Mouse (Mus musculus) mature B cell (primary cell): ENCODE results near the gene Brd3os.

ENCODE experiments used
- in situ Hi-C: fragments of 300-500 bp; cut with MboI; formaldehyde crosslinking; loops from 2 replicates; pipeline ENCODE4 v1.14.3; 2019

Gene Brd3os

GRCm38 (mm10) chr2:27421293-27422068 is 20.6 kb upstream of the Brd3os start:
- in situ Hi-C loops: no loop called here

DNA sequence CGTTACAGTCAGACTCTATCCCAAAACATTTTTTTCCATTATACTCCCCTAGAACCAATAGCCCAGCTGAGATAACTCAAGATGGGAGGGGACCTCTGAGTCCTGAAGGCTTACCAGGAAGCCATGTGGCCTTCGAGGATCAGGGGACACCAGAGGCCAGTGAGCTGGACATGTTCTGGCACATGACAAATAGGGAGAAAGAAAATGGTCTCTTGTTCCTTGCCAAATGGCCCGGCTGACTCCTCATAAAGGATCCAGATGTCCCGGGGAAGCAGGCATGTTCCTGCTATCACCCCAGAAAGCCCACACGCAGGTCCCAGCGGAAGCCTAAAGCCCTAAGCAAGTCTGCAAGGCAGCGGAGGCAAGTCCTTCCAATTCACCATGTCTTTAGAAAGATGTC is 18.5 kb upstream of the Brd3os start:
- in situ Hi-C loops: no loop called here

DNA sequence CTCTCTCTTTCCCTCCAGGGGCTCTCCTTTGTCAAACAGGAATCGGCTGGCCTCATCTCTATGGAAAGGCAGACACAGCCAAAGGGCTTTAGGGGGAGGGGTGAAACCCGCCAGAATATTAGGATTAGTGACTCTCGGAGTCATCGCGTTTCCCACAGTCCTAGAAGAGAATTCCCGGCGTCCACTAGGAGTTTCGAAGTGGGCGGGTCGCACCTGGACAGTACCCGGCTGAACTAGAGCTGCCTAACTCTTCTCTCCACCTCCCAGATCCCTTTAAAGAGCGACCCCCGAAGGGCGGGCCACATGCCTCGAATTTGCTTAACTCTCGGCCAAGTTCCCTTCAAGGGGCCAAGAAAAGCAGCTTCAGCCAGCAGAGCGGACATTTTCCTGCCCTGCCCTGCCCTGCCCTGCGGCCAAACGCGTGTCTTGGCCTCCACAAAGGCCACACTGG is 16.9 kb upstream of the Brd3os start:
- in situ Hi-C loops: loop anchor here (5.0 kb wide), 1 partner anchor 138 kb away; no protein-coding TSS in a partner anchor

DNA sequence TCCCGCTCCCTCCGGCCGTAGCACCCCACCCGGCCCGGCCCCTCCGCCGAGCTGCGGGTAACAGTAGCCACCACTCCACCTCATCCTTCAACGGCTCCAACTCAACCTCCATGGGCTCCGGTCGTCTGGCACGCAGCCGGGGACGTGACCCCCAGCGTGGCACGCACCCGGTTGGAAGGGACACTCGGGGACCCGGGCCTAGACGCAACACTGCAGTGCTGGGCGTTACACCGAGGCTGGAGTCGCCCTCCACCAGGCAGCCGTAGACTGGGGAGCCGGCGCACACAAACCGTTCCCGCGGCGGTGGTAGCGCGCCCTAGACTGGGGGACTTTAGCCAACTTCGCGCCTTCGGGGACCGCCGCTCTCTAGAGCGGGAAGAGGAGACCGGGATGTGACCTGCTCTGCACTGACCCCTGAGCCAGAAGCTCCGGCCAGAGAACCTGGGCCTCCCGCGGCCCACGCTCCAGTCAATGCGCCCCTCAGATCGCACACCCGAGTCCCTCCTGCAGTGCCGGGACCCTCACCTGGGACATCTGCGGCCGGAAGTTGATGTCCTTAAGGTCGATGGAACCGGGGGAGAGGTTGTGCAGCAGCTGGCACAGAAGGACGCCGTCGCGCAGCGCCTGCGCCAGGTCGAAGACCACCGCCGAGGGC is 16.2 kb upstream of the Brd3os start:
- in situ Hi-C loops: loop anchor here (5.0 kb wide), 1 partner anchor 139 kb away; no protein-coding TSS in a partner anchor

DNA sequence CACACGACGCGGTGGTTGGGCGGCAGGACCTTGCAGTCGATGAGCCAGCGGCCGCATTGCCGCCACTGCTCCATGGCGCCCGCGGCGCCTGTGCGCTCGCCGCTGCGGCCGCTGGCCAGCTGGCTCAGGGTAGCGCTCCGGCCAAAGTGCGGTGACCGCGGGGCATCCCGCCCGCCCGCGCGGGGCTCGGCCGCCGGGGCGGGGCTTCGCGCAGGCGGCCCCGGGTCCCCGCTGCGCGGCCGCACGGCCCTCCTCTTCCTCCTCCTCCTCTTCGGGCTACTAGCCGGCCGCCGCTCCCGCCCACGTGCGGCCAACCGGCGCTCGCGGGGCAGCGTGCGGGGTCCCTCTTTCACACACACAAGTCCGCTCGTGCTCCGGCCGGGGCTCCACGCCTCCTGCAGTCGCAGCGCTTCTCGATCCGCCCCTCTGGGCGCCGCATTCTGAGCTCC is 15.7 kb upstream of the Brd3os start:
- in situ Hi-C loops: loop anchor here (5.0 kb wide), 1 partner anchor 139 kb away; no protein-coding TSS in a partner anchor

DNA sequence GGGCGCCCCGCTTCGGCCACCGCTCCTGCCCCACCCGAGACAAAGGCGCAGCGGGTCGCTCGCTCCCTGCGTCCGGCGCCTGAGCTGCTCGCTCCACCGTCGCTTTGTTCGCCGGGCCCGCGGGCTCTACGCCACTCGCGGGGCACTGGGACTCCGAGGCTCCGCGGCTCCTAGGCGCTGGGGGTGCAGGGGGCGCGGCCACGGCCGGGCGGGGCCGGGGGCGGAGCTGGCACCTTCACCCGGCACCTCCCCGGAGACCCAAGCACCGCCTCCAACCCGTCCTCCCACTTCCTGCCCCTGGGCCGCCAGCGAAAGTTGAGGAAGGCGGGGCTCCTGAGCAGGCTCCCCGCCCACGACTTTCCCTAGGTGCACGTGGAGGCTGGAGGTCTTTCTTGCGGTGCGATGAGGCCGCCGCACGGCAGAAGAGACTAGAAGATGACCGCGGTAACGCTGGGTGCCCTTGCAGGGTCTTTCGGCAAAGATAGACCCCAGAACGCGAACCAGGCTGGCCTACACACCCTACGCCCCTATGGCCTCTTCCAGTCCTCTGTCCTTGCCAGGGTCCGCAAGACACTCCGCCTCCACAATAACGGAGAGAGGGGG is 15.2 kb upstream of the Brd3os start, which contains the start of gene Vav2:
Gene Vav2, minus strand, starts transcription at position 179 of the 603 bp plus-strand sequence.
- in situ Hi-C loops: loop anchor here (5.0 kb wide), 1 partner anchor 140 kb away; no protein-coding TSS in a partner anchor

- in situ Hi-C loops: loop anchor here (5.0 kb wide), 1 partner anchor 141 kb away; no protein-coding TSS in a partner anchor
These were observed 14.1 kb upstream of the Brd3os start for GRCm38 (mm10) chr2:27428071-27428470.

DNA sequence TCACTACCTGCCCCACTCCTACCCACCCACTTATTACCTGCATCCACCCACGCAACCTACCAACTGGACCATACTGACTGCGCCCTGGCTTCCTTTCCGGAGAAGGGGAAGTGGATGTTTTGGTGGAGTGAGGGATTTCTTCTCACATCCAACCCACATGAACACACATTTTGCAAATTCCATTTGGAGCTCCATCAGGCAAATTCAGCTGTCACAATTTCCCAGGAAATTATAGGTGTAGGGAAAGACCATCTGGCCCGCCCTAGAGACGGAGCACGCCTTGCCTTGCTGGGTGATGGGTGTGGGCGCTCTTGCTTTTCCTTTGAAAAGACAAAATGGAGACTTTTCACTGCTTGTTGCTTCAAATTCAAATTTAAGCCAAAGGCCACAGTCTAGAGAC is 11.5 kb upstream of the Brd3os start:
- in situ Hi-C loops: no loop called here

DNA sequence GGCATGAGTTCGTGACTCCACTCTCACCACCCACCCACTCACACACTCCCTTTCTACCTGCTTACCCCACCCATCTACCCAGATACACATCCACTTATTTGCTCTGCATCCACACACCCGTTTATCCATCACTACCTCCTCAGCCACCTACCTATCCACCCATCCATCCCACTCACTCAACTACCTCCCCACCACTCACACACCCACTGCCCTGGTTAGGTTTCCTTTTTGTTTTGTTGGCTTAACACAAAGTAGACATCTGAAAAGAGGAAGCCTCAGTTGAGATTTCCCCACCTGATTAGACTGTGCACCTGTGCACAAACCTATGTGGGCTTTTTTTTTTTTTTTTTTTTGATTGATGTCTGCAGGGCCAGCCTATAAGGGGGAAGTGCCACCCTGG is 9.5 kb upstream of the Brd3os start:
- in situ Hi-C loops: no loop called here

DNA sequence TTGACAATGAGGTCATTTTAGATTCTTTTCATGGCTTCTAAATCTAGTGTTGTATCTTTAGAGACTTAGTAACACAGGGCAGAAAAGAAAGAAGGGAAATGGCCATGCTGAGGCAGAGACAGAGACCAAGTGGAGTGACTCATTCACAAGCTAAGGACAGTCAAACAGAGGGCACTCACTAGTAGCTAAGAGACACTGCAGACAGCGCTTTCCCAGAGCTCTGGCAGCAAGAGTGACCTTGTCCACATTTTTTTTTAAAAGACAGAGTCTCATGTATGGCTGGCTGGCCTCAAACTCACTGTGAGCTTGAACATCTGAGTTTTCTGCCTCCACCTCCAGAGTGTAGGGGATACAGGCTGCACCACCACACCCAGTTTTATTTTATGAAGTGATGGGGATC is 4.2 kb upstream of the Brd3os start:
- in situ Hi-C loops: no loop called here

DNA sequence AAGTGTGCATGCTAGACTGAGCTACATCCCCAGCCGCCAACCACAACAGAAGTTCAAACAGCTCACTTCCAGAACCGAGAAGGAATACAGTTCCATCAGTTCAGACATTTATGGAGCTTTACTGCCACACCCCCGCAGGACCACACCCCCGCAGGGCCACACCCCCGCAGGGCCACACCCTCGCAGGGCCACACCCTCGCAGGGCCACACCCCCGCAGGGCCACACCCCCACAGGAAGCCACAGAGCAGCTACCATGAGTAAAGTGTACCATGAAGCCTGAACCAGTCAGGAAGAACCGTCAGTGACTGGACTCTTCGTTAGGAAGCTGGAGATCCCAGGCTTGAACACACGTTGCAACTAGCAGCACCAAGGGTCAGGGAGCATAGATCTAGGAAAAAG is 3.8 kb upstream of the Brd3os start:
- in situ Hi-C loops: no loop called here

GRCm38 (mm10) chr2:27442708-27443449 is 755 bp downstream of the Brd3os start:
- in situ Hi-C loops: no loop called here

GRCm38 (mm10) chr2:27443450-27443708 is 1.3 kb downstream of the Brd3os start:
- in situ Hi-C loops: no loop called here

DNA sequence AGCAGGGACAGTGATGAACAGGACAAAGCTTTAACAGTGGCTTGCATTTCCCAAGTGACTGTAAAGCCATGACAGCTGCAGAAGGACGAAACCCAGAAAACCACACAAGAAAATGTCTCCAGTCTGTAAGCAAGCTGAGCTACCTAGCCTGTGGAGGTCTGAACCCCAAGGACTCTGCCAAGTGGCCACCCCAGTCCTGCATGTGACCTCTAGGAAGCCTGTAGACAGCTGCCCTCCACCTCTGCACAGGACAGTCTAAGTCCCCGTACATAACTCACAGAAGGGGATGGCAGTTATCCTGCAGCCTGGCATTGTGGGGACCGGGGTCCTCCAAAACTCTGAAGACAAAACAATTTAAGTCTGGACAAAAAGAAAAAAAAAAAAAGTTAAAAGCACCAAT is 3.8 kb downstream of the Brd3os start:
- in situ Hi-C loops: no loop called here

GRCm38 (mm10) chr2:27446812-27447211 is 4.7 kb downstream of the Brd3os start:
- in situ Hi-C loops: no loop called here

DNA sequence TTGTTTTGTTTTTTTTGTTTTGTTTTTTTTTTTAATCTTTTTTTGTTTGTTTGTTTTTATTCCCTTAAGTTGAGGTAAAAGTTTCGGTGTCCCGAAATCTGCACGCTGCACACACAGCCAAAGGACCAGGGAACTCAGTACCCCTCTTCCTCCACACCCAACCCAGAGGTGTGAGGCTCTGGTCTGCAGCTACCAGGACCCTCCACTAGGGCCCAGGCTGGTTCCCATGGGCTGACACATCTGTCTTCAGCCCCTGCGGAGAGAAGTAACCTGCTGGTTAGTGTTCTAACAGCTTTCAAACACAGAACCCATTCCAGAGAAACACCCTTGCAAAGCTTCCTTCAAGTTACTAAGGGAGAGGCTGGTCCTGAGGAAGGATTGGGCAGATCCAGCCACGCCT is 5.7 kb downstream of the Brd3os start:
- in situ Hi-C loops: no loop called here

GRCm38 (mm10) chr2:27450226-27450625 is 8.1 kb downstream of the Brd3os start:
- in situ Hi-C loops: no loop called here

DNA sequence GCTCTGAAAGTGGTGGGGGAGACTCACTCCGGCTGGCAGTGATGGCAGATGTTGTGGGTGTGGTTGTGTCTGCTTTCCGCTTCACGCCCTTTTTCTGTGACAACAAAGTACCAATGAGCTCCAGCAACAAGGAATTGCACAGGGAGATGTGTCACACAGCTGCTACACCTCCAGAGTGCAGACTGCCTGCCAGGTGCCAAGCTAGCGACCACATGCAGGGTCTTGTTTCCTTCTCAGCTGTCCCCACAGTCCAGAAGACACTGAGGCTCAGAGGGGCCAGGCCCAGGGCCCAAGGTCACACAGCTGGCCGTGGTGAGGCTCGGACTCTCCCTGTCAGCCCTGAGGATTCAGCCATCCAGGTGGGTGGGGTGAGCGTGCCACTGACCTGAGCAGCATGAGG is 17.6 kb downstream of the Brd3os start:
- in situ Hi-C loops: no loop called here

DNA sequence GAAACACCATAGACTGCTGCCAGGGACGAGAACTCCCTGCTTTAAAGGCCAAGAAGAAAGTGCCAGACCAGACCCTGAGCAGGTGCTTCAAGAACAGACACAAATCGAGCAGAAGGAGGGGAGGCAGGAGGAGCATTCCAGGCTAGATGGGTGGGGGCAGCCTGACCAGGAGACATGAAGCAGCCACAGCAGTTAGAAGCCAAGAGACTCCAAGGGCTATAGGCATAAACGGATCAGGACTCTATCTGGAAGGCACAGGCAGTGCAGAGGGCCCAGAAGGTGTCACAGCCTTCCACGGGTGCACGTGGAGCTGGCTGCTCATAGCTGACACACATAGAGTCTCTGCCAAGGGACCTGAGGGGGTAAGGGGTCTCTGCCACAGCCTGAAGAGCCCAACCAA is 18.0 kb downstream of the Brd3os start:
- in situ Hi-C loops: no loop called here

GRCm38 (mm10) chr2:27460651-27461050 is 18.5 kb downstream of the Brd3os start:
- in situ Hi-C loops: no loop called here

DNA sequence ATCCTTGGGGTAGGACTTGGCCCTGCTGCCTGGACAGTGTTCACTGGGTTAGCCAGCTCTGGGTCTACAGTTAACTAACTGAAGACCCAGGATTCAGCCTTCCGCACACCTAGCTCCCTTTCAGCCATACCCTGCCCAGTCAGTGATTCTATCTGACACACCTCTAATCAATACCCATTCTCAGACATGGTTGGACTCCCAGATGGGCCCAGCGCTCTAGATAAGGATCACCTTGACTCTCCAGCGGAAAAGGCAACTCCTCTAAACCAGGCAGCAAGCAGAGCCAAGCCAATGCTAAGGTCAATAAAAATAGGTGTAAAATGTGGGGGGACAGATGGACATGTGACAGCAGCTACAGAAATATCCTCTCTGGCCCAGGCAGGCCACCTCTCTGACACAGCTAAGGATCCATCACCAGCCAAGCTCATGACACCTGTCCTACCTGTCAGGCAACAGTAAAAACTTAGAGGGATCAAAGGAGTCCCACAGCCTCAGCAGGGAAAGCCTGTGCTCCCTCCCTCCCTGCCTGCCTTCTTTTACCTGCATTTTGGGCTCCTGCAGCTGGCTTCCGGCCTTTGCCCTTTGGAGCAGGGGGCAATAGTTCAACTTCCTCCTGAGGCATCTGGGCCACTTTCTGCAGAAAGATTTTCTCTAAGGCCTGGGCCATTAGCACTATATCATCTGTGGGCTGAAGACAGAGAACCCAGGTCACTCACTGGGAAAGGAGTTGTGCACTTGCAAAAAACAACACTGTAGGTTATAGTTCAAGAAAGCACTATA is 19.9 kb downstream of the Brd3os start:
- in situ Hi-C loops: no loop called here
